Mouse (Mus musculus): ENCODE data around the gene Stk33.

Gene Stk33

GRCm38 (mm10) chr7:109251418-109251817 lies 187.5 kb downstream of the Stk33 start:
- DNase-seq (ENCODE audit: low read depth, low spot score): no peak

GRCm38 (mm10) chr7:109244776-109245175 lies 194.1 kb downstream of the Stk33 start:
- no peak for DNase-seq (ENCODE audit: low read depth, low spot score)

- DNase-seq (ENCODE audit: low read depth, low spot score): peak; percentile 25
Observed at GRCm38 (mm10) chr7:109241313-109241712, 197.6 kb downstream of the Stk33 start.

GRCm38 (mm10) chr7:109239346-109239745 lies 199.5 kb downstream of the Stk33 start:
- DNase-seq (ENCODE audit: low read depth, low spot score): no peak

GRCm38 (mm10) chr7:109238724-109239123 lies 200.2 kb downstream of the Stk33 start:
- no peak for DNase-seq (ENCODE audit: low read depth, low spot score)

GRCm38 (mm10) chr7:109234882-109235640 lies 203.8 kb downstream of the Stk33 start:
- no peak for DNase-seq (ENCODE audit: low read depth, low spot score)

- no peak for DNase-seq (ENCODE audit: low read depth, low spot score)
Observed at GRCm38 (mm10) chr7:109234476-109234875, 204.4 kb downstream of the Stk33 start.

- DNase-seq (ENCODE audit: low read depth, low spot score): no peak
Observed at GRCm38 (mm10) chr7:109231881-109232321, 207.0 kb downstream of the Stk33 start.

GRCm38 (mm10) chr7:109231307-109231706 lies 207.6 kb downstream of the Stk33 start:
- DNase-seq (ENCODE audit: low read depth, low spot score): no peak

- peak; percentile 66 for DNase-seq (ENCODE audit: low read depth, low spot score)
Observed at GRCm38 (mm10) chr7:109230806-109231205, 208.1 kb downstream of the Stk33 start.

Measured in mesoderm, embryonic 11.5 days (tissue).